Mouse (Mus musculus): ENCODE results near the gene Dlx6.

The Dlx6 gene

GRCm38 (mm10) chr6:6863160-6863870 lies at the start of gene Dlx6:
Dlx6 (plus strand) TSS chr6:6863334.
- DNase-seq (ENCODE audit: low spot score in 2 of 2): no peak

GRCm38 (mm10) chr6:6816821-6817220 lies 46.3 kb upstream of the Dlx6 start:
- DNase-seq (ENCODE audit: low spot score in 2 of 2): peak; percentile 18 to 64

DNA sequence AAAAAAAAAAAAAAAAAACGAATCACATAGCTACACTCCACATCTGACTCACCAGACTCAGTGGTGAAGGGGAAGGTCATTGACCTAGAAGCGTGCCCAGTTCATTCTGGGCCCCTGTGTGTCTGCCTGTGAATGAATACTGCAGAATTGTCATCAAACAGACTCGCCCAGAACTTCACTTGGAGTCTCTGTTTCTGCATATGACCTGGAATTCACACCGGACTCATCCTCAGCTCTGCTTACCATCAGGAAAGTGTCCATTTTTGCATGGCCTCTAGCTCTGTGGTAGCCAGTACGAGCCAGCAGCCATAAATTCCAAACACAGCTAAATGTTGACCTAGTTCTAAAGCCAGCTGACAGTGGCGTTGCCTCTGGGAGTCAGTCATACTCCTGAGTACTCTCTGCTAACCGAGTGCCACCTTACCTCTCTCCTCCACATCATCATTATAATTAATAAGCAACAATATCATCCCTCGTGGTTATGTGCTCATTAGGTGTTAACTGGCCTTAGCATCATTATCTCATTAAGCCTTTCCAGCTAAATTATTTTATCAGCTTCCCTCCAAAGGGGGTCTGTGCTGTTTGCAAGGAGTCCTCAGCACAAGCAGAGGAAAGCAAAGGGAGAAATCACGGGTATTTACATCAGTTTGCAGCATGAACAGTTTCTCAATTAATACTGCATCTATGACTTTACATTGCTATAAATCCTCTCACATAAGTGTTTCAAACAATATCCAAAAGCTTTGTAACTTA lies 44.9 kb upstream of the Dlx6 start:
- no peak for DNase-seq (ENCODE audit: low spot score in 2 of 2)

DNA sequence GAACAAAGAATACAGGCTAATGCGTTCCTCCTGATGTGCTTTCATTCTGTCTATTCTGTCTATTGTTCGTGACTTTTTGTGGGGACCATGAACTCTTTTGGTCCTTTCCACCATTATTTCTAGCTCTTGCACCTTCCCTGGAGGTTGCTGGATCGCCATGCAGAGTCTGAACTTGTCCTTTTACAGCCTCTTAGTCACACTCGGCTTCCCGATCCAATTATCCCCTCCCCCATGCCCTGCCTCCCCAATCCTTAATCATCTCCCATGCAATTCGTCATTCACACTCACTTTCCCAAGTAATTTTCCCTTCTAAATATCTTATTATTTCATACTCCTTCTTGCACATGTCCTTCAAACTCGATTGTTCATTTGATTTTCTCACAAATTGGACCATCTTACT lies 44.0 kb upstream of the Dlx6 start:
- DNase-seq (ENCODE audit: low spot score in 2 of 2): no peak

- no peak for DNase-seq (ENCODE audit: low spot score in 2 of 2)
These were observed 37.8 kb upstream of the Dlx6 start for GRCm38 (mm10) chr6:6825313-6825712.

GRCm38 (mm10) chr6:6826861-6827260 lies 36.3 kb upstream of the Dlx6 start:
- no peak for DNase-seq (ENCODE audit: low spot score in 2 of 2)

DNA sequence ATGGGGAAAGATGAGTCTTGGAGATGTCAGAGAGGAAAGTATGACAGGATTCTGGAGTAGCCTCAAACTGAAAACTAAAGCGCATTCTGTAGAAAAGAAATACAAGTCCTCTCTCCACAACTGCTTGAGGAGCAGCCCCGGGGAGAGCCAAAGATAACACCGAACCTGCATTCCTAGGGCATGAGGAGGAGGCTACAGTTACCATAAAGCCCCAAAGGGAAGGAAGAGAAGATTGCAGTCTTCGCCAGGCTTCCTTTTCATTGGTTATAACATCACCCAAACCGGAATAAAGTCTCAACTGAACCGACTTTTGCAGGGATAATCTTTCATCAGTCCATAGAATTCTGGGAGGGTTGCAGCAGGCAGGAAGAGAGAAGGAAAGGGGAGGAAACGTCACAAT lies 32.7 kb upstream of the Dlx6 start:
- DNase-seq (ENCODE audit: low spot score in 2 of 2): no peak

- no peak for DNase-seq (ENCODE audit: low spot score in 2 of 2)
These were observed 29.8 kb upstream of the Dlx6 start for GRCm38 (mm10) chr6:6833301-6833700.

GRCm38 (mm10) chr6:6848541-6848940 lies 14.6 kb upstream of the Dlx6 start:
- DNase-seq (ENCODE audit: low spot score in 2 of 2): no peak

GRCm38 (mm10) chr6:6849744-6850143 lies 13.4 kb upstream of the Dlx6 start:
- DNase-seq (ENCODE audit: low spot score in 2 of 2): no peak

GRCm38 (mm10) chr6:6850324-6851060 lies 12.6 kb upstream of the Dlx6 start:
- DNase-seq (ENCODE audit: low spot score in 2 of 2): no peak

DNA sequence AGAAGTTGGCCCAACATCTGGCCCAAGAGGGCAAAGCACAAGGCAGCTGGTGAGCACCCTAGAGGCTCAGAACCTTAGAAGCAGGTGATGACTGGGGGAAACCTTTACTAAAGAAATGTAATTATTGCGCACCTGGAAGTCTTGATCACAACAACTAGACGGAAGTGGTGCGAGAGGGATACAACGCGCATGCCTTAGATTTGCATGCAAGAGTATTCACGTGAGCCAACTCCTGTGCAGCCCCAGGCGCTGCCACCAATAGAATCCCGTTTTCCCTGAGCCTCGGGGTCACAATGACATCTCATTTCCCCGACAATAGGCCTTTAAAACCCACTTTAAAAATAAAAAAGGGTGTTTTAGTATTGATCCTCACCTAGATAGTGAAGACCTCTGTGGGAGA lies 12.0 kb upstream of the Dlx6 start:
- no peak for DNase-seq (ENCODE audit: low spot score in 2 of 2)

DNA sequence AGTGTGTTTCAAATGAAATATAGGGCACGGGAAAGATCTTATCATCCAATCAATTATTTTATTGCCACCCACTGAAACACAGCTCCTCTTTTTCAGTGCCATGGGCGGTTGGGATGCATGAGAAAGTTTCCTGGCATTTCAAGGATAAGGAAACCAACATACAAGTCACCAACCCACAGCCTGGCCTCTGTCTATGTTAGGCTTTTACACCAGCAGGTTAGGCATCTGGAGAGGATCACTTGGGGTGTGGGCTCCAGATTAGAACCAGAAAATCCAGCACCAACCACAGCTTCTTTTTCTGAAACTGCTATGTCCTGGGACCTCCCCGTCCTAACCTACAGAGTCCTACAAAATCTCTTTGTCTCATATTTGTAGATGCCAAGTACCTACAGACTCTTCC lies 10.2 kb upstream of the Dlx6 start:
- DNase-seq (ENCODE audit: low spot score in 2 of 2): no peak

- no peak for DNase-seq (ENCODE audit: low spot score in 2 of 2)
These were observed 9.0 kb upstream of the Dlx6 start for GRCm38 (mm10) chr6:6854176-6854575.

GRCm38 (mm10) chr6:6854902-6855745 lies 8.0 kb upstream of the Dlx6 start:
- no peak for DNase-seq (ENCODE audit: low spot score in 2 of 2)

GRCm38 (mm10) chr6:6855746-6856185 lies 7.4 kb upstream of the Dlx6 start:
- DNase-seq (ENCODE audit: low spot score in 2 of 2): no peak

GRCm38 (mm10) chr6:6856316-6856715 lies 6.8 kb upstream of the Dlx6 start:
- no peak for DNase-seq (ENCODE audit: low spot score in 2 of 2)

- no peak for DNase-seq (ENCODE audit: low spot score in 2 of 2)
These were observed 6.3 kb upstream of the Dlx6 start for GRCm38 (mm10) chr6:6856881-6857280.

- DNase-seq (ENCODE audit: low spot score in 2 of 2): no peak
These were observed 5.4 kb upstream of the Dlx6 start for GRCm38 (mm10) chr6:6857766-6858165.

GRCm38 (mm10) chr6:6858571-6858970 lies 4.6 kb upstream of the Dlx6 start:
- DNase-seq (ENCODE audit: low spot score in 2 of 2): no peak

- no peak for DNase-seq (ENCODE audit: low spot score in 2 of 2)
These were observed 3.8 kb upstream of the Dlx6 start for GRCm38 (mm10) chr6:6859111-6859949.

Data from right cerebral cortex, postnatal 36 days (tissue).